Mouse (Mus musculus): ENCODE data around the gene Fstl4.
A peak's percentile ranks its signal among the peaks of the same experiment; 100 is the strongest.

Fstl4 gene

DNA sequence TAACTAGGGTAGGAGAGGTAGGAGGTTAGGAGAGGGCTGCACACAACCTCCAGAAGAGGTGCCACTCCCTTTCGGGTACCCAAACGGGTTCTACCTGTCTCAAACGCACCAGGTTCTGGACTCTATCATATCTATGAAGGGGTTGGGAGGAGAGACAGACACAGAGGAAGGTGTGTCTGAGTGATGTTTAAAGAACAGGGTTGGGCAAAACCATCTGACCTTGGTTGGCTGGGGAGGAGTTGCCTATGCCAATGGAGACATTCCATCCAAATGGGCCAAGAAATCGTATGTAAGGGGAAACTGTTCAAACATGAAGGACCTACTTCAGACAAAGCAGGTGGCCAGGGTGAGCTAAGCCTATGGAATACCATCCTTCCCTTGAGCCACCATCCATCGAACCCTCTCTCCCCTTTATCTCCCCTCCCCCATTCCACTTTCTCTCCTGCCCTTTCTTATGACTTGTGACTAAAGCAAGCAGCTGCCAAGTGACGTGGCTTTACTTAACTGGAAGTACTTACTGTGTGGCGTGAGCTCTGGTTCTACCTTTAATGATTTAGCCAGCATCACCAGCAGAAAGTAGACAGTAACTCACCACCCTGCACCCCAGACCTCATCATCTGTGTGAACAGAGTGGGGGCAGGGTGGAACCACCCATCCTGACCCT lies 252.1 kb downstream of the Fstl4 start:
- no peak for DNase-seq (ENCODE audit: low read depth, low spot score)

GRCm38 (mm10) chr11:53019509-53019908 lies 255.1 kb downstream of the Fstl4 start:
- no peak for DNase-seq (ENCODE audit: low read depth, low spot score)

GRCm38 (mm10) chr11:53024403-53024802 lies 260.0 kb downstream of the Fstl4 start:
- DNase-seq (ENCODE audit: low read depth, low spot score), result no peak

GRCm38 (mm10) chr11:53025686-53026085 lies 261.3 kb downstream of the Fstl4 start:
- no peak for DNase-seq (ENCODE audit: low read depth, low spot score)

DNA sequence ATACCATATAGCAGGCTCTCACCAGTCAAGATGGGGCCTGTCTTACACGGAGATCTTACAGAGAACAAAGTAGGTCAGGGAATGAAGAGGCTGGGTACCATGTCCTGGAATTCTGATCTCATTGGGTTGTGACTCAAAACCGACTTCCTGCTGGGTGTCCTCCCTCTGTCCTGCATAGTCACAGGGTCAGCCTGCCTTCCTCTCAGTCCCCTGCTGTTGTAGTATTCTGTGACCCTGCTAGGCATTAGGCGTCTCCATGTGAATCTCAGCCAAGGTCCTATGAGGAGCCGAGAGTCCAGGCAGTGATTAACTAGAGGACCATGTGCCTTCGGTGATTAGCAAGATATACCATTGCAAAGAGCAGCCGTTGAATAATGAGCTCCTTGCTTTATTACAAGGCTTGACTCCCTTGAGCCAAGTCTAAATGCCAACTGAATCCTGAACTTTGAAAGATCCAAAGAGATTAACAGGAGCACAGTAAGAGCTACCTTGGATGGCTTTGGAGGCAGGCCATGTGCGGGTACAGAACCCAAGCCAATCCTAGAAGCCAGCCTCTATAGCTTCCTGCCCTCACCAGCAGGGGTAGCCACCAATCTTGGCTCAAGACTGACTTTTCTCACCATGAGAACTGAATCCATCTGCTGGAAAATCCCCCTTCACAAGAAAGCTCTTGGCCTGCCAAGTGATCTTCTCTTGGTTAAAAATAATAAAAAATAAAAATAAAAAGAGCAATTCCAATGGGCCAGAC lies 264.2 kb downstream of the Fstl4 start:
- no peak for DNase-seq (ENCODE audit: low read depth, low spot score)

GRCm38 (mm10) chr11:53031777-53032176 lies 267.3 kb downstream of the Fstl4 start:
- DNase-seq (ENCODE audit: low read depth, low spot score), result no peak

DNA sequence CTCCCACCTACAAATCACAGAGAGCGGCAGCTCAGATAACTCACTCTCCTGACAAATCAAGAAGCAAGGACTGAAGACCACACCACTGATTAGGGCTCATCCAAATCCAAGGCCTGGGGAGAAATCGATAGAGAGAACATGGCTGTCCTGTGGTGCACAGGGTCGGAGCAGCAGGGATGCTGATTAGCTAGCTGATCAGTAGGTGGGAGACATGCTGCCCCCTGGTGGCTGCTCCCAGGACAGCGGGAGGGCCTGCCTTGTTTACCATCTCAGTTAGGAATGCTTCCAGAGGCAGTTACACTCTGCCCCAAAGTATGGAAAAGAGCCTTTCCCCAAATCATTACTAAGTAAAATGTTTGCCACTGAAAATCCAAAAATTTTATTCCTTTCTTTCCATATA lies 267.9 kb downstream of the Fstl4 start:
- peak; percentile 17 for DNase-seq (ENCODE audit: low read depth, low spot score)

- DNase-seq (ENCODE audit: low read depth, low spot score), result no peak
These were observed 271.0 kb downstream of the Fstl4 start for GRCm38 (mm10) chr11:53035414-53035813.

DNA sequence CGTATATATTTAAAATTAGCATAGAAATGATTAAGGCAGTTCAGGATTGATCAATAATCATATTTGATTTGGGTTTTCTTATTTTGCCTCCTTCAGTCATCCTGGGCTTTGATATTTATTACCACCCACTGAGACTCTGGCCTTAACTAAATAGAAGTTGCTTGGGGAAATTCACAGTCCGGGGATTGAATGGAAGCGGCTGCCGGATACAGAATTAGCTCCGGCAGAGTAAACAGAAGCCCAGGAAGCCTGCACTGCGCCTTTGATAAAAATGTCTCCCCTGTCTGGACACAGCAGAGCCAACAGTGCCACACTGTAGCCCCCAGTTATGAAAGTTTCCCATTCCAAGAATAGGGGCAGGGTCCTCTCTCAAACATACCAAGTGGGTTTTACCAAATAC lies 282.4 kb downstream of the Fstl4 start:
- no peak for DNase-seq (ENCODE audit: low read depth, low spot score)

DNA sequence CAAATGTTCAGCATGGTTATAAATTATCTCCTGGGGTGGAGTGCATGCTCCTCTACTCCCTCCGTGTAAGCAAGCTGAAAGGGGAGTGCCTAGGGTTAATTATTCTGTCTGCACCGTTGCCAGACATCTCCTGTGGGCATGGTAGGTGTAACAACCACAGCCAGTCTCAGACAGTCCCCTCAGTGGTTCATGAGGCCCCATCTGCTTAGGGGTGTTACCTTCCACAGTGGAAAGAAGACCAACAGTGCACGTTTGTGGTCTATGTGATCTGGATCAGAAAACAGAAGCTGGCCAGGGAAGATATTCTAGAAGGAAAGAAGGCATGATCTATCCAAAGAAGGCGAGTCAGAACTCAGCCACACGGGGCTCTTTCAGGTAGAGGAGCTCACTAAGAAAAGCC lies 289.7 kb downstream of the Fstl4 start:
- DNase-seq (ENCODE audit: low read depth, low spot score), result no peak

DNA sequence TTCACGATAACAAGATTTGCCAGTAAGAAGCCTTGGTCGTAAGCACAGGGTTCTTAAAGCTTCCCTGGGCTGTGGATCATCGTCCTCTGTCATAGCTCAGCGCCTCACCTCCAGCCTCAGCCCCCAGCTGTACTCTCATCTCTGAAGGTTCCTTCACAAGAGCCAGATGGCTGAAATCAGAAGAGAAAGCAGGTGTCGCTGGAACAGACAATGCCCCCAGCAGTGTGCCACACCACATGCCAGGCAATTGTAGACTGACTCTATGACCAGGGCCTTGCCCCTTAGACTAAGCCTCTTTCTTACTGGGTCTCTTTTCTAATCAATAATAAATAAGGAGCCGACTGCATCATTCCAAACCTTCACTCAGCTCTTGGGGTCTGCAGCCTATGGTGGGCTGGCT lies 291.5 kb downstream of the Fstl4 start:
- no peak for DNase-seq (ENCODE audit: low read depth, low spot score)

- no peak for DNase-seq (ENCODE audit: low read depth, low spot score)
These were observed 292.3 kb downstream of the Fstl4 start for GRCm38 (mm10) chr11:53056781-53057180.

DNA sequence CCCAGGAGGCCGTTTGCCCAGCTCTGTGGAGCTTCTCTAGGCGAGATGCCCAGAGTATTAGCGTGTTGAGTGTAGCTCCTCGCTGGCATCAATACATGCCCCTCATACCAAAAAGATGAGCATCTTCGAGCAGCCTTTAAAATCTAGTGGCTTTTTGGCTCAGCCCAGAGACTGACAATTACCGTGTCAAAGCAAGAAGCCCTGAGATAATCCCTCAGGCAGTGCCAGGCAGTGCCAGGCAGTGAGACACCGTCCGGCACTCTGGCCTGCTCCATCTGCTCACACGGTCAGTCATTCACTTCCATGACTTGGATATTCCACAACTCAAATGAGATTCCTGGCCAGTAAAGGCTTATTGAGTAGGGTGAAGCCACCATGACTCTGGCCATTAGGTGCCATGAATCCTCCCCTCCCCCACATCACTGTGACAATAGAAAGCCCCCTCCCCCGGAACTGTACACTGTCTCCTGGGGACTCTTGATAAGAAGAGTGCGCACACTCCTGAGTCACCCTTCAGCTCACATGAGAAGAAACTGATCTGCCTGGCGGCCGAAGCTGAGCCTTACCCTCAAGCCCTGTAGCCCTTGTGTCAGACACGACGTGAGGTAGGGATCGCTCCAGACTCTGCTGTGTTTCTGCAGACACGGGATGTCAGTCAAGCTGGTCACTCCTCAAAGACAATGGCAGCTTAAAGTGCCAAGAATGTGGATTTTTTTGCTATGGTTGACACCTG lies 293.6 kb downstream of the Fstl4 start:
- DNase-seq (ENCODE audit: low read depth, low spot score), result no peak

GRCm38 (mm10) chr11:53058557-53058956 lies 294.1 kb downstream of the Fstl4 start:
- DNase-seq (ENCODE audit: low read depth, low spot score), result no peak

DNA sequence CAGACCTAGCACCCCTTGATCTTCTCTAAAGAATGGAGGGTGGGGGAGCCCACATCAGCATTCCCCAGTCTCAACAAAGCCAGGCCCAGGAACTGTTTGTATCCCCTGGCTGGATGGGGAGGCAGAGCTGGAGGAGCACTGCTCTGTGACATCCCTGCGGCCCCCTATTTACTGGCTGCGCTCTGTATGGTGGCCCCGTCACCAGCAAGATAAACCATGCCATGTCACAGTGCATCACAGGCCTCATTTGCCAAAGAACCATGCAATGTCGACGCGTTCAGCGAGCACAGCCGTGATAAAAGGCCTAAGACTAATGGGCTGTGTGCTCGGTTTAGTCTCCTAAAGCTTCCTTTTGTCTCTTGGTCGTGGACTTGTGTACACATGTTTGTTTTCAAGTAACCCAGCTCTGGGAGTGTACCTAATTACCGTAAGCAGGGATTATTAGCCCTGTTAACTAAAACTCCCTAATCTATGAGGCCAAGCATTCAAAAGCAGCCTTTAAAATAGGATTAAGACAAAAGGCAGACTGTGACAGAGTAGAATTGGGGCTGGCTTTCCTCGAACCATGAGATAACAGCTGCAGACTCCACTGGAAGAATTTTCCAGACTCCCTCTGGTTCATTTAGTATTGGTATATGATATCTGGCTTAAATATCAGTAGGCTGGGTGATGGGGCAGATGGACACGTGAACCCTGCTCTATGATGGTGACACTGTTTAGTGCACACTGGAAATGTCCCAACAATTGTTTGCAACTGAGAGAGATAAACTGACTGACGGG lies 303.5 kb downstream of the Fstl4 start:
- no peak for DNase-seq (ENCODE audit: low read depth, low spot score)

DNA sequence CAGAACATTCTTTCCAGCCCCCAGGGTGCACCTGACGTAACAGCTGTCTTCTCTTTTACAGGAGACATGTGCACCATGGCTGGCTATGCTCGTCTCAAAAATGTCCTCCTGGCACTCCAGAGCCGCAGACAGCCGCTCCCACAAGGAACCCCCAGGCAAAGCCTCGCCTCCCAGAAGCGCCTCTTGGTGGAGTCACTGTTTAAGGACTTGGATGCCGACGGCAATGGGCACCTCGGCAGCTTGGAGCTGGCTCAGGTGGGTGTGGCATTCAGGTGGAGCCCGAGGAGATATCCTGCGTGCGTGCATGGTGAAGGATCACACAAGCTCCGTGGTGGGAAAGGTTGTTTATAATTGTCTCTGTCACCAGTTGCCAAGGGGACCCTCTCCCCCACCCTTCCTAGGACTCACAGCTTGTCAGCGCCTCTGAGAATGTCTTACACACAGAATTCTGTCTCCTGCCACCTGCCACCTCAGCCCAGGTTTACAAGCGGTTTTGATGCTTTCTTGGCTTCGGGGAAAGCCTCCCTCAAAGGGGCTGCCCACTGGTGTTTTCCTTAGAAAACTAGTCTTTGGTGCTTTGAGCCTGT lies 304.1 kb downstream of the Fstl4 start:
- no peak for DNase-seq (ENCODE audit: low read depth, low spot score)

- DNase-seq (ENCODE audit: low read depth, low spot score), result no peak
These were observed 305.3 kb downstream of the Fstl4 start for GRCm38 (mm10) chr11:53069751-53070150.

GRCm38 (mm10) chr11:53071602-53072001 lies 307.2 kb downstream of the Fstl4 start:
- no peak for DNase-seq (ENCODE audit: low read depth, low spot score)

DNA sequence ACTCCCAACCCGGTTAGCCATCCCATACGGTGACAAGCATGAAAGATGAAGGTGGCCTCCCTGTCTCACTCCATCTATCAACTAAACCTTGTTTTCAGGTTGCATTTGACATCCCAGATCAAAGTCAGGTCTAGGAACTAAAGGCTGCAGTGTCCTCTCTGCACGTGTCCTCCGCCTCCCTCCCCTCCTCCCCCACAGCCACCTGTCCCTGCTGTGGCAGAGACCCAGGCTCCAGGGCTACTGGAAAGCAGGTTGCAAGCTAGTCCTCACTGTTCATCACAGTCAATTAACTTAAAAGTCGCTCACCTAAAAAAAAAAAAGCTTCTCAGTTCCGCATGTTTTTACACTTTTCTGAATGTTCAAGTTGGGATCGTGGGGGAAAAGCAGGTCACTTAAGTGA lies 313.2 kb downstream of the Fstl4 start:
- no peak for DNase-seq (ENCODE audit: low read depth, low spot score)

- no peak for DNase-seq (ENCODE audit: low read depth, low spot score)
These were observed 314.2 kb downstream of the Fstl4 start for GRCm38 (mm10) chr11:53078419-53079334.

Measured in telencephalon, adult 2 months (tissue).